Mouse (Mus musculus): ENCODE results near the gene Nampt. TPM values are rescaled to one million over a fixed set of nuclear protein-coding genes. Genes with fewer than 3 reads are reported as not detected.

The Nampt gene
- polyA plus RNA-seq, 1 experiment from 2014 or later, result 28.6 TPM

GRCm38 (mm10) chr12:32860820-32861219 is 41.5 kb downstream of the Nampt start:
- H3K4me2 ChIP-seq (replicated peaks; ENCODE audit: low read depth, low read length), result no peak overlapping the region
- no peak overlapping the region for H3K27ac ChIP-seq (ENCODE audit: low read length)
- H3K9ac ChIP-seq (replicated peaks; ENCODE audit: low read length), result no peak overlapping the region
- no peak for ATAC-seq (ENCODE audit: low FRiP score, low TSS enrichment)
- no peaks in the 10 kb centered on the region for H3K4me1 ChIP-seq (ENCODE audit: insufficient read depth, low read length)
- WGBS, result 94% methylated on average over 5 of the region's 5 CpGs
- H3K27me3 ChIP-seq (ENCODE audit: insufficient read depth, low read length), result no peaks in the 10 kb centered on the region
- no peaks in the 10 kb centered on the region for H3K36me3 ChIP-seq (ENCODE audit: insufficient read depth, low read length)
- no peak overlapping the region for H3K4me3 ChIP-seq (ENCODE audit: low read length)
- no peaks in the 10 kb centered on the region for H3K9me3 ChIP-seq (ENCODE audit: low read length)

GRCm38 (mm10) chr12:32870815-32871214 is 51.5 kb downstream of the Nampt start:
- no peaks in the 10 kb centered on the region for H3K36me3 ChIP-seq (ENCODE audit: insufficient read depth, low read length)

DNA sequence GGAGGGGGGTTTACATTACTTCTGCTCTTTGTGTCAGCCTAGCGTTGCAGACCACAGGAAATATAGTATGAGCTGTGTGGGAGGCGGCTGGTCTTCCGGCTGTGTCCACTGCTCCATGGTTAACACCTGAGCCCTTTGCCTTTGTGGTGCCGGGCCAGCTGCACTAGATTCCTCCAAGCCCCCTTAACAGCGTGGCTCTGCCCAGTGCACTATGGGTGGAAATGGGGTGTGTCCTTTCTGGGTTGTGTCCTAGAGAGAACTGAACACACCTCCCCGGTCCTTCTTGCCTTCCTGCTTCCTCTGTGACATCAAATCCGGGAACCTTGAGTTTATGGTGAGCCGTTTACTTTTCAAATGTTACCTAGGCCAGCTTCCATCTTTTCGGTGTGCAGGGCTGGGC is 58.2 kb downstream of the Nampt start:
- 69% methylated on average over 9 of the region's 9 CpGs for WGBS
- no peak overlapping the region for H3K4me2 ChIP-seq (replicated peaks; ENCODE audit: low read depth, low read length)
- no peaks in the 10 kb centered on the region for H3K36me3 ChIP-seq (ENCODE audit: insufficient read depth, low read length)
- no peaks in the 10 kb centered on the region for H3K4me1 ChIP-seq (ENCODE audit: insufficient read depth, low read length)
- no peaks in the 10 kb centered on the region for H3K27me3 ChIP-seq (ENCODE audit: insufficient read depth, low read length)
- no peak overlapping the region for H3K9ac ChIP-seq (replicated peaks; ENCODE audit: low read length)
- ATAC-seq (ENCODE audit: low FRiP score, low TSS enrichment), result peak; percentile 49; the same call in 1 of the 2 replicates
- no peak overlapping the region for H3K4me3 ChIP-seq (ENCODE audit: low read length)
- no peaks in the 10 kb centered on the region for H3K9me3 ChIP-seq (ENCODE audit: low read length)
- no peak overlapping the region for H3K27ac ChIP-seq (ENCODE audit: low read length)

More at GRCm38 (mm10) chr12:32870815-32871214, 51.5 kb downstream of the Nampt start:
- no peaks in the 10 kb centered on the region for H3K27me3 ChIP-seq (ENCODE audit: insufficient read depth, low read length)
- no peak overlapping the region for H3K27ac ChIP-seq (ENCODE audit: low read length)
- H3K4me3 ChIP-seq (ENCODE audit: low read length), result no peak overlapping the region
- no peak overlapping the region for H3K4me2 ChIP-seq (replicated peaks; ENCODE audit: low read depth, low read length)
- ATAC-seq (ENCODE audit: low FRiP score, low TSS enrichment), result no peak
- H3K9ac ChIP-seq (replicated peaks; ENCODE audit: low read length), result no peak overlapping the region
- H3K4me1 ChIP-seq (ENCODE audit: insufficient read depth, low read length), result no peaks in the 10 kb centered on the region
- 90% methylated on average over 5 of the region's 5 CpGs for WGBS
- no peaks in the 10 kb centered on the region for H3K9me3 ChIP-seq (ENCODE audit: low read length)

GRCm38 (mm10) chr12:32877964-32878571 is 58.7 kb downstream of the Nampt start:
- Histone ChIP-seq H3K4me1 (ENCODE audit: insufficient read depth, low read length) (no peaks in the 10 kb centered on the region), H3K9ac (replicated peaks; ENCODE audit: low read length) (no peak overlapping the region), H3K4me3 (ENCODE audit: low read length) (no peak overlapping the region), H3K9me3 (ENCODE audit: low read length) (no peaks in the 10 kb centered on the region), H3K27me3 (ENCODE audit: insufficient read depth, low read length) (no peaks in the 10 kb centered on the region), H3K27ac (ENCODE audit: low read length) (no peak overlapping the region), H3K4me2 (replicated peaks; ENCODE audit: low read depth, low read length) (no peak overlapping the region), H3K36me3 (ENCODE audit: insufficient read depth, low read length) (no peaks in the 10 kb centered on the region)
- no peak for ATAC-seq (ENCODE audit: low FRiP score, low TSS enrichment)
- 87% methylated on average over 11 of the region's 11 CpGs for WGBS

DNA sequence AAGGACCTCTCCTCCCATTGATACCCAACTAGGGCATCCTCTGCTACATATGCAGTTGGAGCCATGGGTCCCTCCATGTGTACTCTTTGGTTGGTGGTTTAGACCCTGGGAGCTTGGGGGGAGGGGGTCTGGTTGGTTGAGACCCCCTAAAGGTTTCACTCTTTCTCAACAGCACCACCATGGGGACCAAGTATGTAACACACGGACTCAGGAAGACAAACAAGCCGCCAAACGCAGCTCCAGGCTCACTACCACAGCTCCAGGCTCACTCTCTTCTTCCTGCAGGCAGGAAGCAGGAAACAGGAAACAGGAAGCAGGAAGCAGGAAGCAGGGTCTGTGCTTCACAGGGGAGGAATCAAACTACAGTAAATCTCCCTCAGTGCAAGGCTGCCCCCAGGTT is 60.0 kb downstream of the Nampt start:
- no peak overlapping the region for H3K4me3 ChIP-seq (ENCODE audit: low read length)
- 82% methylated on average over 3 of the region's 3 CpGs for WGBS
- no peak overlapping the region for H3K9ac ChIP-seq (replicated peaks; ENCODE audit: low read length)
- ATAC-seq (ENCODE audit: low FRiP score, low TSS enrichment), result no peak
- H3K36me3 ChIP-seq (ENCODE audit: insufficient read depth, low read length), result no peaks in the 10 kb centered on the region
- no peaks in the 10 kb centered on the region for H3K9me3 ChIP-seq (ENCODE audit: low read length)
- no peak overlapping the region for H3K27ac ChIP-seq (ENCODE audit: low read length)
- no peaks in the 10 kb centered on the region for H3K27me3 ChIP-seq (ENCODE audit: insufficient read depth, low read length)
- H3K4me2 ChIP-seq (replicated peaks; ENCODE audit: low read depth, low read length), result no peak overlapping the region
- H3K4me1 ChIP-seq (ENCODE audit: insufficient read depth, low read length), result no peaks in the 10 kb centered on the region

DNA sequence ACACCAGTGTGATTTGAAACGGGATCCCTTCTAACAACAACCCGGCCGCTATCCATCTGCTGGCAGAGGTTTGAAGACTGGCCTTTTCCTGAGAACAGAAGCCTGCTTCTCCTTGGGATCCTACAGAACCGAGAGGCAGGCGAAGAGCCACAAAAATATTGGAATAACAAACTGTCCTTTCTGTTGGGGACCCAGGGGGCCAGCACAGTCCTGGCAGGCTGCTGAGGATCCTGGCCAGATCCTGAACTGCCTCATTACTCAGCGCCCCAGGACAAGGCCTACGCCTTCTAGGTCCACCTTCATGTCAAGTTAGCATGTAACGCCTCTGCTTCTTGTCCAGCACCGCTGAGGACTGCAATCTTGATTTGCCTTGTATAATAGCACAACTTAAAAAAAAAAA is 65.0 kb downstream of the Nampt start:
- Histone ChIP-seq H3K36me3 (ENCODE audit: insufficient read depth, low read length) (no peaks in the 10 kb centered on the region), H3K27ac (ENCODE audit: low read length) (no peak overlapping the region), H3K9ac (replicated peaks; ENCODE audit: low read length) (no peak overlapping the region), H3K4me2 (replicated peaks; ENCODE audit: low read depth, low read length) (no peak overlapping the region), H3K27me3 (ENCODE audit: insufficient read depth, low read length) (no peaks in the 10 kb centered on the region), H3K4me3 (ENCODE audit: low read length) (no peak overlapping the region), H3K9me3 (ENCODE audit: low read length) (no peaks in the 10 kb centered on the region), H3K4me1 (ENCODE audit: insufficient read depth, low read length) (peaks cover 8% of the 10 kb centered on the region)
- WGBS, result 59% methylated on average over 9 of the region's 9 CpGs
- no peak for ATAC-seq (ENCODE audit: low FRiP score, low TSS enrichment)

DNA sequence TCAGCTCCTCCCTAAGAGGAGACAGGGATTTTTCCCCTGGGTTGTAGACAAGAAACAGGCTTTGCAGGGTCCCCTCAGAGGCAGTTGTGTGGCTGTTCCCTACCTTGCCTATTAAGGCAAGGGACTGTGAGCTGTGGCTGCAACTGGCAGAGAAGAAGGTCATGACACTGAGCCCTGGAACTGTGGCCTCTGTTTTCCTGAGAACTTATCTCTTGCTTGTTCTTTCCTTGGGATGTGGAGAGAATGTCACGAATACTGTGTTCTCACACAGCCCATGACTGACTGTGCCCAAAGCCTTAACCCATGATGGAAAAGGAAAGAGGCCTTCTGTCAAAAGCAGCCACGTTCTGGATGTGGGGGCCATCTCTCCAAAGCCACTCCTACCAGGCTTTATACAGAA is 65.7 kb downstream of the Nampt start:
- peaks cover 8% of the 10 kb centered on the region for H3K4me1 ChIP-seq (ENCODE audit: insufficient read depth, low read length)
- ATAC-seq (ENCODE audit: low FRiP score, low TSS enrichment), result no peak
- H3K4me3 ChIP-seq (ENCODE audit: low read length), result no peak overlapping the region
- H3K9me3 ChIP-seq (ENCODE audit: low read length), result no peaks in the 10 kb centered on the region
- H3K36me3 ChIP-seq (ENCODE audit: insufficient read depth, low read length), result no peaks in the 10 kb centered on the region
- 39% methylated on average over 2 of the region's 2 CpGs for WGBS
- no peak overlapping the region for H3K27ac ChIP-seq (ENCODE audit: low read length)
- no peaks in the 10 kb centered on the region for H3K27me3 ChIP-seq (ENCODE audit: insufficient read depth, low read length)
- H3K9ac ChIP-seq (replicated peaks; ENCODE audit: low read length), result no peak overlapping the region
- H3K4me2 ChIP-seq (replicated peaks; ENCODE audit: low read depth, low read length), result no peak overlapping the region

GRCm38 (mm10) chr12:32886353-32886752 is 67.0 kb downstream of the Nampt start:
- 76% methylated on average over 2 of the region's 2 CpGs for WGBS

GRCm38 (mm10) chr12:32888226-32888625 is 68.9 kb downstream of the Nampt start:
- 93% methylated on average over 3 of the region's 3 CpGs for WGBS
- no peaks in the 10 kb centered on the region for H3K36me3 ChIP-seq (ENCODE audit: insufficient read depth, low read length)
- no peaks in the 10 kb centered on the region for H3K27me3 ChIP-seq (ENCODE audit: insufficient read depth, low read length)
- H3K4me2 ChIP-seq (replicated peaks; ENCODE audit: low read depth, low read length), result no peak overlapping the region
- H3K4me3 ChIP-seq (ENCODE audit: low read length), result no peak overlapping the region
- ATAC-seq (ENCODE audit: low FRiP score, low TSS enrichment), result no peak
- H3K27ac ChIP-seq (ENCODE audit: low read length), result no peak overlapping the region
- H3K9me3 ChIP-seq (ENCODE audit: low read length), result no peaks in the 10 kb centered on the region
- no peak overlapping the region for H3K9ac ChIP-seq (replicated peaks; ENCODE audit: low read length)
- H3K4me1 ChIP-seq (ENCODE audit: insufficient read depth, low read length), result peaks cover 8% of the 10 kb centered on the region

More at GRCm38 (mm10) chr12:32886353-32886752, 67.0 kb downstream of the Nampt start:
- Histone ChIP-seq H3K4me1 (ENCODE audit: insufficient read depth, low read length) (peaks cover 8% of the 10 kb centered on the region), H3K9me3 (ENCODE audit: low read length) (no peaks in the 10 kb centered on the region), H3K27ac (ENCODE audit: low read length) (no peak overlapping the region), H3K36me3 (ENCODE audit: insufficient read depth, low read length) (no peaks in the 10 kb centered on the region), H3K4me2 (replicated peaks; ENCODE audit: low read depth, low read length) (no peak overlapping the region), H3K4me3 (ENCODE audit: low read length) (no peak overlapping the region), H3K9ac (replicated peaks; ENCODE audit: low read length) (no peak overlapping the region), H3K27me3 (ENCODE audit: insufficient read depth, low read length) (no peaks in the 10 kb centered on the region)
- ATAC-seq (ENCODE audit: low FRiP score, low TSS enrichment), result no peak

DNA sequence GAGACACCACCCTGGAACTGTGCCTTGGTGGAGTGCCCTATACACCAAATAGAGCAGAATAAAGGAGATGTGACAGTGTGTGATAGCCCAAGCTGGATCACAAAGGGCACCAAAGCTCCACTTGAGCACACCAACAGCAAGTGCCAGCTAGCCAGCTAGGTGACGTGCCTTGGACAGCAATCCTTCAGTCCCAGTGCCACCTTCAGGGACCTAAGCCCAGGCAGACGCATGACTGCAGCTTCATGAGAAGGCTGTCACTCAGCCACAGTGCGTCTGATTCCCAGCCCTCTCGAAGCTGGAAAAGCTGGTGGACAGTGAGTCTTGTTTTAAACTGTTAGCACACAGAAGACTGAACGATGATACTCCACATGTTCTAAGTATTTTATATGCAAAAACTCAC is 70.5 kb downstream of the Nampt start:
- no peak overlapping the region for H3K4me3 ChIP-seq (ENCODE audit: low read length)
- no peaks in the 10 kb centered on the region for H3K9me3 ChIP-seq (ENCODE audit: low read length)
- H3K4me1 ChIP-seq (ENCODE audit: insufficient read depth, low read length), result peaks cover 8% of the 10 kb centered on the region
- no peak overlapping the region for H3K9ac ChIP-seq (replicated peaks; ENCODE audit: low read length)
- ATAC-seq (ENCODE audit: low FRiP score, low TSS enrichment), result no peak
- WGBS, result 86% methylated on average over 5 of the region's 5 CpGs
- H3K27me3 ChIP-seq (ENCODE audit: insufficient read depth, low read length), result no peaks in the 10 kb centered on the region
- H3K27ac ChIP-seq (ENCODE audit: low read length), result no peak overlapping the region
- H3K4me2 ChIP-seq (replicated peaks; ENCODE audit: low read depth, low read length), result no peak overlapping the region
- H3K36me3 ChIP-seq (ENCODE audit: insufficient read depth, low read length), result no peaks in the 10 kb centered on the region
